In the genomic region with DNA sequence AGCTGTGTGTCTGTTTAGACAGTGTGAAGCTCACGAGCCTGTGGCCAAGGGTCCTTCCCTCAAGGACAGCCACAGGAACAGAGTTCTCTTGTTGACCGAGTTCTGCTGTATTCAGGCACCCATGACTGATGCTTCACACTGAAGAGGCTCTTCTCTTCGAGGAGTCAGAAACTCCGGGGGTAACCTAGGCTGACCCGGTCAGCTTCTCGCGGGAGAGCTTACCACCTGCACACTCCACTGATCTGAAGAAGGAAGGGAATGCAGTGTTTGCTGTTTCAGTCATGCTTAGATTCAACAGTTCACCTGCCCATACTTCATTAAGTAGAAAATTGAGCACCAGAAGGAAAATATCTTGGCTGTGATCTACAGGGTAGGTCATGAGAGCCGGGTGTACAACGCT, we compare ENCODE assay signal across 21 mouse cellular contexts. TPM values are rescaled to one million over a fixed set of nuclear protein-coding genes. Genes with fewer than 3 reads are reported as not detected.
DNase-seq lines count a peak whose midpoint lies in the region; ATAC-seq lines count a peak whose summit lies in the region.
"Had no signal": no experiment of that assay in that cellular context is flagged by ENCODE, and none has a peak within 500 bp of the region (broad histone marks: within the 10 kb centered on the region; RNA-seq: fewer than 3 reads in every experiment).

No protein-coding gene starts in this region.

- no peak overlapping the region for H3K4me2 ChIP-seq in kidney, embryonic 14.5 days (replicated peaks; ENCODE audit: low read depth, low read length)
- H3K4me2 ChIP-seq: embryonic facial prominence, embryonic 15.5 days; heart, embryonic 11.5 days; heart, embryonic 15.5 days; hindbrain, embryonic 14.5 days had no signal

- 46% methylated on average over 9 of the region's 9 CpGs for WGBS in kidney, embryonic 14.5 days

- DNase-seq in kidney, postnatal 14 days: no peak
- DNase-seq in kidney, postnatal 4 days: peak; percentile 23 to 43
- no peak for DNase-seq in kidney, postnatal 10 days
- peak; percentile 16 for DNase-seq in testis, postnatal 10 days (ENCODE audit: low spot score)
- no peak for DNase-seq in testis, postnatal 14 days (ENCODE audit: low spot score)
- no peak for DNase-seq in embryo, embryonic 10.5 days (ENCODE audit: low spot score)
- DNase-seq: adrenal gland, adult 8-10 months; adrenal gland, postnatal 36 days; cerebellum, adult 2 months; cerebellum, postnatal 10 days; embryo, embryonic 11 days; gastrocnemius, postnatal 10 days; heart, adult 2 months had no signal

- no peak overlapping the region for H3K9ac ChIP-seq in kidney, embryonic 14.5 days (ENCODE audit: low read depth, low read length)
- H3K9ac ChIP-seq: embryonic facial prominence, embryonic 15.5 days; heart, embryonic 15.5 days; hindbrain, embryonic 14.5 days had no signal

- no peak overlapping the region for H3K4me3 ChIP-seq in kidney, embryonic 14.5 days (ENCODE audit: low read length)
- H3K4me3 ChIP-seq: embryonic facial prominence, embryonic 15.5 days; erythroblast, embryonic 14.5 days; heart, adult 2 months; heart, embryonic 15.5 days; hindbrain, embryonic 10.5 days had no signal

- no peaks in the 10 kb centered on the region for H3K27me3 ChIP-seq in kidney, embryonic 14.5 days (ENCODE audit: control insufficient read depth, insufficient read depth, low read length)
- H3K27me3 ChIP-seq: embryonic facial prominence, embryonic 15.5 days; heart, embryonic 15.5 days had no signal

- H3K4me1 ChIP-seq in kidney, embryonic 14.5 days (ENCODE audit: control insufficient read depth, insufficient read depth, low read length): no peaks in the 10 kb centered on the region
- H3K4me1 ChIP-seq: embryonic facial prominence, embryonic 15.5 days; hindbrain, embryonic 10.5 days had no signal

- ATAC-seq in kidney, embryonic 14.5 days (ENCODE audit: low FRiP score, low TSS enrichment): peak; percentile 52; the same call in 1 of the 2 replicates
- ATAC-seq: forebrain, embryonic 16.5 days had no signal

- H3K36me3 ChIP-seq in kidney, embryonic 14.5 days (ENCODE audit: control insufficient read depth, insufficient read depth, low read length): no peaks in the 10 kb centered on the region
- H3K36me3 ChIP-seq: embryonic facial prominence, embryonic 15.5 days; heart, embryonic 15.5 days; hindbrain, embryonic 10.5 days had no signal

- no peaks in the 10 kb centered on the region for H3K9me3 ChIP-seq in kidney, embryonic 14.5 days (ENCODE audit: control insufficient read depth, low read length)
- H3K9me3 ChIP-seq: embryonic facial prominence, embryonic 15.5 days; heart, embryonic 15.5 days; hindbrain, embryonic 10.5 days had no signal

- H3K27ac ChIP-seq in kidney, embryonic 14.5 days (ENCODE audit: low read depth, low read length): no peak overlapping the region
- H3K27ac ChIP-seq: embryonic facial prominence, embryonic 15.5 days; heart, adult 2 months; heart, embryonic 15.5 days; hindbrain, embryonic 10.5 days; hindbrain, embryonic 14.5 days had no signal

RNA-seq across cellular contexts. Expression of a gene that starts 8.2 kb away (rescaled TPM):
- polyA plus RNA-seq in kidney, embryonic 14.5 days (2014; fragmentation: Nextera tagmentation; extraction: Ambion mirVana): 32.5 and 36.7 TPM in 2 replicates
- polyA plus RNA-seq: erythroblast, embryonic 14.5 days had no signal

Comparison
In these comparisons a context has a peak if more than half of its experiments do, and no peak if none do; other contexts are left out.
1. DNase-seq: peak in kidney, postnatal 4 days (2 of 2) and testis, postnatal 10 days (single experiment); none in kidney, postnatal 14 days (single experiment), kidney, postnatal 10 days (single experiment), testis, postnatal 14 days (single experiment) and embryo, embryonic 10.5 days (single experiment).